Mouse (Mus musculus) neural tube, embryonic 11.5 days (tissue): ENCODE measurements around the gene Dohh. TPM values are rescaled to one million over a fixed set of nuclear protein-coding genes. Genes with fewer than 3 reads are reported as not detected.

Experiments used
- ATAC-seq: fragments of 200-750 bp; cut with Nextera tagmentation; 2 replicates; pipeline ENCODE4 v1.8.0; 2017; ENCODE audit warnings: moderate number of reproducible peaks, mild to moderate bottlenecking, moderate TSS enrichment, moderate library complexity; ENCODE audit not compliant: insufficient read depth, low FRiP score, low TSS enrichment
- DNase-seq: peaks from one replicate; pipeline ENCODE4 v3.0.0-alpha.2; 2015; ENCODE audit warnings: low spot score
- H3K27ac ChIP-seq: fragments of 300-500 bp; sonication (generic); 2 replicates; pipeline ENCODE4 v1.5.1; 2014; ENCODE audit warnings: low read depth, mild to moderate bottlenecking, low read length
- H3K27me3 ChIP-seq: fragments of 300-500 bp; sonication (generic); 2 replicates; pipeline ENCODE4 v1.6.1; 2014; ENCODE audit warnings: mild to moderate bottlenecking, low read length, mixed read lengths; ENCODE audit not compliant: control insufficient read depth, insufficient read depth
- H3K36me3 ChIP-seq: fragments of 300-500 bp; sonication (generic); 2 replicates; pipeline ENCODE4 v1.6.1; 2014; ENCODE audit warnings: mild to moderate bottlenecking, low read length, moderate library complexity, mixed read lengths; ENCODE audit not compliant: control insufficient read depth, insufficient read depth
- H3K4me1 ChIP-seq: fragments of 300-500 bp; sonication (generic); 2 replicates; pipeline ENCODE4 v1.6.1; 2014; ENCODE audit warnings: low read length, mixed read lengths; ENCODE audit not compliant: control insufficient read depth, insufficient read depth
- H3K4me2 ChIP-seq: fragments of 300-500 bp; sonication (generic); 2 replicates; pipeline ENCODE4 v1.6.1; 2014; ENCODE audit warnings: low read depth, mild to moderate bottlenecking, moderate library complexity
- H3K4me3 ChIP-seq: fragments of 300-500 bp; sonication (generic); 2 replicates; pipeline ENCODE4 v1.5.1; 2014; ENCODE audit warnings: low read depth, low read length
- H3K9ac ChIP-seq: fragments of 300-500 bp; sonication (generic); 2 replicates; pipeline ENCODE4 v1.6.1; 2014; ENCODE audit warnings: mild to moderate bottlenecking, low read length
- H3K9me3 ChIP-seq: fragments of 300-500 bp; sonication (generic); 2 replicates; pipeline ENCODE4 v1.6.1; 2016; ENCODE audit warnings: low read length; ENCODE audit not compliant: control insufficient read depth
- WGBS: fragments of 180-500 bp; shearing (Covaris S2); extraction: QIAGEN DNeasy Blood & Tissue Kit; methylation state at CpG from one replicate; pipeline ENCODE4 v1.1.7; 2014; 5-methylcytosine and 5-hydroxymethylcytosine counted together
- polyA plus RNA-seq: library from polyadenylated mRNA; unstranded; fragments of >200 nt; fragmentation: Nextera tagmentation; extraction: Ambion mirVana; gene quantifications from 2 replicates; pipeline ENCODE4 v1.2.1, GENCODE M21; 2014

The Dohh gene
- polyA plus RNA-seq, 1 experiment from 2014 or later: 76.1 TPM

DNA sequence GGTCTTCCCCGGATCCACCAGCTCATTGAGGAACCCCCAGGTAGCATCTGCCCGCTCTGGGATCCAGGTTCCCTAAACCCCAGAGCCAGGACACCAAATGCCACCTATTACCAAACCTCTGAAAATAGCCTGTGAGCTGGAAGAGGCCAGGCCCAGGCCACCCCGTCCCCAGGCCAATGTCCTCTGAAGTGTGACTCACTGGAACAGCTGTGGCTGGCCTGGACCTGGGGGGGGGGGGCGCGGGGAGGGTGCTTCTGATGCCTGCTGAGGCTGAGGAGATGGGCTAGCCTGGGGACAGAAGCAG is 37.5 kb downstream of the Dohh start:
- DNase-seq (peak; percentile 5), ATAC-seq (no peak)
- Histone ChIP-seq H3K36me3 (no peaks in the 10 kb centered on the region), H3K9me3 (no peaks in the 10 kb centered on the region), H3K4me1 (peaks cover 16% of the 10 kb centered on the region), H3K27ac (no peak overlapping the region), H3K4me2 (no peak overlapping the region), H3K27me3 (peaks cover 34% of the 10 kb centered on the region), H3K9ac (no peak overlapping the region), H3K4me3 (no peak overlapping the region)
- 83% methylated on average over 5 of the region's 5 CpGs for WGBS

DNA sequence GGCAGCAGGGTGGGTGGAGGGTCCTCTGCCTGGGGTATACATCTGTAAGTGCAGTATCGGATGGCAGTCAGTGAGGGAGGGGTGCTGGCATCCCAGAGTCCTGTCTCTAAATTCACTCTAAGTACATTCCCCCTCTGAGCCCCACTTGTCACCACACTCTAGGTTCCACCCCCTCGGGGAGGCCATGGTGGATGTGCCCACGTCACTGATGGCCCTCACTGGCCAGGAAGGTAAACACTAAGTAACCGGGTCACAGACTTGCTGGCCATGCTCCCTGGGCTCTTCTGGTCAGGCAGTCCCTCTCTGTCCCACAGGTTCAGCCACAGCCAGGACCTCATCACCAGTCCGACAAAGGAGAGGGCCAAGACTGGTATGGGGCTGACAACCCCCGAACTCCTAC is 38.0 kb downstream of the Dohh start:
- 81% methylated on average over 6 of the region's 6 CpGs for WGBS

GRCm38 (mm10) chr10:81422661-81423217 is 38.5 kb downstream of the Dohh start:
- H3K4me1 ChIP-seq: peaks cover 17% of the 10 kb centered on the region
- 79% methylated on average over 3 of the region's 3 CpGs for WGBS

More for the DNA sequence above, 38.0 kb downstream of the Dohh start:
- H3K36me3 ChIP-seq: no peaks in the 10 kb centered on the region
- H3K4me3 ChIP-seq: no peak overlapping the region
- no peak overlapping the region for H3K27ac ChIP-seq
- peak; percentile 8 for DNase-seq
- H3K4me1 ChIP-seq: peaks cover 16% of the 10 kb centered on the region
- peaks cover 39% of the 10 kb centered on the region for H3K27me3 ChIP-seq
- H3K4me2 ChIP-seq: no peak overlapping the region
- no peaks in the 10 kb centered on the region for H3K9me3 ChIP-seq
- no peak for ATAC-seq
- H3K9ac ChIP-seq: no peak overlapping the region

DNA sequence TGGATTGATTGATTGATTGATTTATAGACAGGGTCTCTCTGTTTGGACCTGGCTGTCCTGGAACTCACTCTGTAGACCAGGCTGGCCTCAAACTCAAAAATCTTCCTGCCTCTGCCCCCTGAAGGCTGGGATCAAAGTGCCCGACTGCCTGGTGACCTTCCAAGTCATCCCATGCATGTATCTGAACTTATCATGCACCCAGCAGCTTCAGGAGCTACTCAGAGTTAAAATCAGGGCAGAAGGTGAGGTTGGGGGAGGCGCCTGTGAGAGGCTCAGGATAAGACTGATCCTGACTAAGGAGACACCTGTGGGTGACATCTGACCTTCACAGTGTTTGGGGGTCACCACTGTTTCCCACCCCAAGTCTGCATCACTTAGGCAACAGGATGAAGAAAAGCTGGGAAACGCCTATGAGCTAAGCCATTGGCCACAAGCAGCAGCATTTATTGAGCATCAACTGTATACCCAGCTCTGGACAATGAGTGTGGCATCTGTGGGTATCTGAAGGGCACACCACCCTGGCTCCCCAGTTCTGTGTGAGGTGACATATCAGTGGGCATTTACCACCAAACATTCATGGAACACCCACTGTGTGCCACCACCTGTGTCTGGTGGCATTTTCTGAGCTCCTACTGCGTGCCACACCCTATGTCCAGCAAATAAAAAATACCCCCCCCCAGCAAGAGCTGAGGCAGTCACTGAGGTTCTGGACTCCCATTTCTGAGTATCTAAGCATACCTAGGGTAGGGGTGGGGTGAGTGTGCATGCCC is 39.4 kb downstream of the Dohh start:
- no peak for ATAC-seq
- H3K4me1 ChIP-seq: peaks cover 15% of the 10 kb centered on the region
- no peak overlapping the region for H3K9ac ChIP-seq
- H3K27ac ChIP-seq: no peak overlapping the region
- no peak overlapping the region for H3K4me3 ChIP-seq
- H3K36me3 ChIP-seq: no peaks in the 10 kb centered on the region
- H3K27me3 ChIP-seq: peaks cover 53% of the 10 kb centered on the region
- H3K4me2 ChIP-seq: no peak overlapping the region
- DNase-seq: peak; percentile 7
- 67% methylated on average over 4 of the region's 4 CpGs for WGBS
- H3K9me3 ChIP-seq: no peaks in the 10 kb centered on the region

More at GRCm38 (mm10) chr10:81422661-81423217, 38.5 kb downstream of the Dohh start:
- Histone ChIP-seq H3K9ac (no peak overlapping the region), H3K4me2 (no peak overlapping the region), H3K9me3 (no peaks in the 10 kb centered on the region), H3K27ac (no peak overlapping the region), H3K4me3 (no peak overlapping the region), H3K36me3 (no peaks in the 10 kb centered on the region), H3K27me3 (peaks cover 44% of the 10 kb centered on the region)
- ATAC-seq: no peak
- DNase-seq: no peak

GRCm38 (mm10) chr10:81424246-81425051 is 40.2 kb downstream of the Dohh start:
- WGBS: 4% methylated on average over 25 of the region's 25 CpGs

GRCm38 (mm10) chr10:81425236-81425850 is 41.1 kb downstream of the Dohh start:
- Histone ChIP-seq H3K27ac (no peak overlapping the region), H3K4me3 (no peak overlapping the region), H3K4me1 (peaks cover 14% of the 10 kb centered on the region), H3K36me3 (no peaks in the 10 kb centered on the region), H3K27me3 (peaks cover 60% of the 10 kb centered on the region), H3K4me2 (no peak overlapping the region), H3K9me3 (no peaks in the 10 kb centered on the region), H3K9ac (no peak overlapping the region)
- no peak for ATAC-seq
- DNase-seq: peak; percentile 12
- WGBS: 20% methylated on average over 9 of the region's 10 CpGs

More at GRCm38 (mm10) chr10:81424246-81425051, 40.2 kb downstream of the Dohh start:
- no peak overlapping the region for H3K27ac ChIP-seq
- H3K4me1 ChIP-seq: peaks cover 11% of the 10 kb centered on the region
- no peaks in the 10 kb centered on the region for H3K9me3 ChIP-seq
- no peak overlapping the region for H3K4me3 ChIP-seq
- H3K36me3 ChIP-seq: no peaks in the 10 kb centered on the region
- H3K27me3 ChIP-seq: peaks cover 60% of the 10 kb centered on the region
- H3K9ac ChIP-seq: 0 out of 2 replicates have a peak overlapping the region, but pooled peaks have one; percentile 15
- DNase-seq: peak; percentile 9
- no peak for ATAC-seq
- no peak overlapping the region for H3K4me2 ChIP-seq

DNA sequence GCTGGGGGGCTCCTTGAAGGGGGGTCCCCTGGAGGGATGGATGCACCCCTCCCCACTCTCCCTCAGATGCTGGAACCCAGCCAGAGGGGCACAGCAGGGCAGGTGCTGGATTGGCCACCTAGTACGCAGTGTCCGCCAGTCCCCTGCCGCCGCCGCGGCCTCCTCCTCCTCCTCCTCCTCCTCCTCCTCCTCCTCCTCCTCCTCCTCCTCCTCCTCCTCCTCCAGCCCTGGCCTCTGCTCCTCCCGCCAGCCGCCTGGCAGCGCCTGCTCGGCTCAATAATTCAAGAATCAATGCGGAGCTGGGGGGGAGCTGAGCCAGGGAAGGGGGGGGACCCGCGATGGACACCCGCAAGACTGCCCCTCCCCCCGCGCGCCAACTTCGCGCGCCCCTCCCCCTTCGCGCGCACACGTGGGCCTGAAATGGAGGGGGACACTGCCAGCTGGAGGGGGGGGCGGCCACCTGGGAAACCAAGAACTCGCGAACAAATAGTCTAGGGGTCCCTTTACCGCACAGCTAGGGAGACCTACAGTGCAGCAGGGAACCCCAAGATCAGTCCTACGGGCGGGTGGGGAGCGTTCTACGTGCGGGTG is 41.9 kb downstream of the Dohh start:
- Histone ChIP-seq H3K36me3 (no peaks in the 10 kb centered on the region), H3K27ac (no peak overlapping the region), H3K9me3 (no peaks in the 10 kb centered on the region), H3K27me3 (peaks cover 60% of the 10 kb centered on the region), H3K4me1 (peaks cover 14% of the 10 kb centered on the region), H3K9ac (peak overlapping the region; percentile 44; the same call in 1 of the 2 replicates), H3K4me2 (peak overlapping the region; percentile 44), H3K4me3 (peak overlapping the region; percentile 31)
- WGBS: 3% methylated on average over 15 of the region's 33 CpGs
- no peak for ATAC-seq
- DNase-seq: peak; percentile 12

DNA sequence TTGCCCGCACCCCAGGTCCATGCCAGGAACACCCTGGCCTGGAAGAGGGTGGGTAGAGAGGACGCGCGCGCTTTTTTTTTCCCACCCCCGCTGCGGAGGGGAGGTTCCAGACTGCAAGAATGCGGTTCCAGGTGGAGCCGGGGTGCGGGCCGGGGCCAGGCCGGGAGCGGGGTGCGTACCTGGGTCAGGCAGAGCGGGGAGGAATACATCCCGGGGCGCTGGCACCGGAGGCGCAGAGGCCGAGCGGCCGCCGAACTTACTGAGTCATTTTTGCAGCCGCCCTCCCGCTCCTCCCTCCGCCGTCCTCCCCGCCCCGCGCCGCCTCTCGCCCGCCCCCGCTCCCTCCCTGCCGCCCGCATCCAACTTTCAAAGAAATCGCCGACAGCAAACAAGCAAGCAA is 42.7 kb downstream of the Dohh start:
- Histone ChIP-seq H3K9ac (peak overlapping the region; percentile 44), H3K4me2 (peak overlapping the region; percentile 44), H3K36me3 (no peaks in the 10 kb centered on the region), H3K27me3 (peaks cover 63% of the 10 kb centered on the region), H3K27ac (no peak overlapping the region), H3K9me3 (no peaks in the 10 kb centered on the region), H3K4me3 (peak overlapping the region; percentile 31), H3K4me1 (peaks cover 14% of the 10 kb centered on the region)
- DNase-seq: peak; percentile 7
- WGBS: under 1% methylated on average over 35 of the region's 38 CpGs
- ATAC-seq: no peak
